ENCODE assay signal across 12 mouse cellular contexts in the genomic region with DNA sequence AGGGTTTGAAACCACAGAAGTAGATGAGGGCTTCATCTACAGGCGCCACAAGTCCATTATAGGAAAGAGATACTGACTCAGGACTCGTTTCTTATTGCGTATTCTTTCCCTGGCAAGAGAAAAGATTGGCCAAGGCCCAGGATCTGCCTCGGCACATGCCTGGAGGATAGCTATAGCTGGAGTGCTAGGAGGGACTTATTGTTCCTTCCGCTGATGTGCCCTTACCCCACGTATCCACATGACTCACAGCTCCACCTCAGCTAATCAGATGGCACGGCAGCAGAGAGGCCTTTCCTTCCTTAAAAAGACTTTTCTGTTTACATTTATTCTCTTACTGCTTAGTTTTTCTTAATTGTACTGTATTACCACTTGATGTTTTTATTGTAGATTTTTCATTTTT. TPM values are rescaled to one million over a fixed set of nuclear protein-coding genes. Genes with fewer than 3 reads are reported as not detected.
DNase-seq lines count a peak whose midpoint lies in the region; ATAC-seq and TF ChIP-seq lines count a peak whose summit lies in the region.
"Had no signal": no experiment of that assay in that cellular context is flagged by ENCODE, and none has a peak within 500 bp of the region (broad histone marks: within the 10 kb centered on the region; RNA-seq: fewer than 3 reads in every experiment).

No protein-coding gene starts in this region.

- H3K27ac ChIP-seq in forebrain, embryonic 14.5 days (ENCODE audit: low read depth, low read length): no peak overlapping the region
- no peak overlapping the region for H3K27ac ChIP-seq in forebrain, embryonic 11.5 days (ENCODE audit: low read depth, low read length)
- no peak overlapping the region for H3K27ac ChIP-seq in forebrain, embryonic 15.5 days (replicated peaks)
- H3K27ac ChIP-seq: embryonic facial prominence, embryonic 15.5 days had no signal

- DNase-seq in forebrain, embryonic 14.5 days (ENCODE audit: low spot score): peak; percentile 1
- DNase-seq in forebrain, embryonic 11.5 days (ENCODE audit: low spot score): no peak
- DNase-seq in lung, postnatal 14 days: peak; percentile 20
- no peak for DNase-seq in lung, adult 2 months
- DNase-seq in testis, postnatal 14 days (ENCODE audit: low spot score): peak; percentile 39
- DNase-seq in kidney, adult 18-20 months: no peak
- DNase-seq: cerebellum, adult 9-10 months; left cerebral cortex, postnatal 4 days; thymus, postnatal 36 days had no signal

- TF ChIP-seq CTCF in lung, adult 2 months (IDR thresholded peaks at IDR 0.05; ENCODE audit: insufficient read depth, low read length): no peak

- no peak overlapping the region for H3K4me3 ChIP-seq in forebrain, embryonic 14.5 days (ENCODE audit: low read depth, low read length)
- H3K4me3 ChIP-seq in forebrain, embryonic 11.5 days (ENCODE audit: low read depth, low read length): no peak overlapping the region
- H3K4me3 ChIP-seq in lung, adult 2 months (replicated peaks; ENCODE audit: extremely low read depth, low read depth, low read length): no peak overlapping the region
- H3K4me3 ChIP-seq in forebrain, embryonic 15.5 days: no peak overlapping the region
- H3K4me3 ChIP-seq: embryonic facial prominence, embryonic 15.5 days had no signal

- no peak for TF ChIP-seq POLR2A in lung, adult 2 months (IDR thresholded peaks at IDR 0.05; ENCODE audit: borderline replicate concordance, extremely low read depth, low read depth, low read length)

- no peak for ATAC-seq in forebrain, embryonic 14.5 days
- ATAC-seq in forebrain, embryonic 11.5 days (replicated peaks; ENCODE audit: low FRiP score): no peak
- ATAC-seq in common myeloid progenitor, adult 5-6 weeks (replicated peaks; ENCODE audit: low read depth, poor library complexity, severe bottlenecking): peak; percentile 74
- ATAC-seq in forebrain, embryonic 15.5 days (replicated peaks): no peak

- H3K4me2 ChIP-seq in forebrain, embryonic 14.5 days (ENCODE audit: low read length): no peak overlapping the region
- H3K4me2 ChIP-seq in forebrain, embryonic 11.5 days (ENCODE audit: low read depth, low read length, severe bottlenecking): no peak overlapping the region
- no peak overlapping the region for H3K4me2 ChIP-seq in forebrain, embryonic 15.5 days (replicated peaks)
- H3K4me2 ChIP-seq: embryonic facial prominence, embryonic 15.5 days had no signal

- H3K9me3 ChIP-seq in forebrain, embryonic 14.5 days (replicated peaks; ENCODE audit: control insufficient read depth, low read length): no peaks in the 10 kb centered on the region
- no peaks in the 10 kb centered on the region for H3K9me3 ChIP-seq in forebrain, embryonic 11.5 days (ENCODE audit: control insufficient read depth, low read length)
- H3K9me3 ChIP-seq in forebrain, embryonic 15.5 days: no peaks in the 10 kb centered on the region
- H3K9me3 ChIP-seq: embryonic facial prominence, embryonic 15.5 days had no signal

- no peaks in the 10 kb centered on the region for H3K4me1 ChIP-seq in forebrain, embryonic 14.5 days (ENCODE audit: control insufficient read depth, insufficient read depth, low read length)
- H3K4me1 ChIP-seq in forebrain, embryonic 11.5 days (replicated peaks; ENCODE audit: control insufficient read depth, insufficient read depth, low read length): 0 out of 2 replicates have a peak, but pooled peaks cover 2% of the 10 kb centered on the region
- peaks cover 2% of the 10 kb centered on the region; the same call in 1 of the 2 replicates for H3K4me1 ChIP-seq in lung, adult 2 months (ENCODE audit: control insufficient read depth, insufficient read depth, low read length)
- H3K4me1 ChIP-seq in forebrain, embryonic 15.5 days: 0 out of 2 replicates have a peak, but pooled peaks cover 3% of the 10 kb centered on the region
- H3K4me1 ChIP-seq: embryonic facial prominence, embryonic 15.5 days had no signal

- H3K36me3 ChIP-seq in forebrain, embryonic 14.5 days (ENCODE audit: control insufficient read depth, insufficient read depth, low read length): no peaks in the 10 kb centered on the region
- H3K36me3 ChIP-seq in forebrain, embryonic 11.5 days (ENCODE audit: control insufficient read depth, insufficient read depth, low read length): no peaks in the 10 kb centered on the region
- H3K36me3 ChIP-seq in forebrain, embryonic 15.5 days: no peaks in the 10 kb centered on the region
- H3K36me3 ChIP-seq: embryonic facial prominence, embryonic 15.5 days had no signal

- H3K27me3 ChIP-seq in forebrain, embryonic 14.5 days (replicated peaks; ENCODE audit: control insufficient read depth, insufficient read depth, low read length): no peaks in the 10 kb centered on the region
- no peaks in the 10 kb centered on the region for H3K27me3 ChIP-seq in forebrain, embryonic 11.5 days (ENCODE audit: control insufficient read depth, insufficient read depth, low read length)
- no peaks in the 10 kb centered on the region for H3K27me3 ChIP-seq in forebrain, embryonic 15.5 days
- H3K27me3 ChIP-seq: embryonic facial prominence, embryonic 15.5 days had no signal

- H3K9ac ChIP-seq in forebrain, embryonic 14.5 days (ENCODE audit: low read length): no peak overlapping the region
- no peak overlapping the region for H3K9ac ChIP-seq in forebrain, embryonic 11.5 days (ENCODE audit: low read length)
- H3K9ac ChIP-seq in forebrain, embryonic 15.5 days (replicated peaks): no peak overlapping the region
- H3K9ac ChIP-seq: embryonic facial prominence, embryonic 15.5 days had no signal

- 78% methylated on average over 7 of the region's 7 CpGs for WGBS in forebrain, embryonic 14.5 days
- 85% methylated on average over 7 of the region's 7 CpGs for WGBS in forebrain, embryonic 11.5 days
- WGBS in lung, adult 2 months: 41% methylated on average over 7 of the region's 7 CpGs
- 63% methylated on average over 7 of the region's 7 CpGs for WGBS in forebrain, embryonic 15.5 days

RNA-seq across cellular contexts. Expression of a gene that starts 45.6 kb away (rescaled TPM):
- 96.7 and 98.6 TPM in 2 replicates for polyA plus RNA-seq in forebrain, embryonic 14.5 days (2014; fragmentation: Nextera tagmentation; extraction: Ambion mirVana)
- polyA plus RNA-seq in forebrain, embryonic 11.5 days (2014; fragmentation: Nextera tagmentation; extraction: Ambion mirVana): 274 and 290 TPM in 2 replicates
- polyA plus RNA-seq in lung, adult 2 months (2012; rRNA removed): 5.9 and 7.2 TPM in 2 replicates
- total RNA-seq in common myeloid progenitor, adult 5-6 weeks (2017): 809 and 867 TPM in 2 replicates
- polyA plus RNA-seq in forebrain, embryonic 15.5 days (2015; fragmentation: Nextera tagmentation; extraction: Ambion mirVana): 95.7 and 101 TPM in 2 replicates

Comparison
In these comparisons a context has a peak if more than half of its experiments do, and no peak if none do; other contexts are left out.
1. DNase-seq: peak in forebrain, embryonic 14.5 days (single experiment), lung, postnatal 14 days (single experiment) and testis, postnatal 14 days (single experiment); none in forebrain, embryonic 11.5 days (single experiment), lung, adult 2 months (single experiment) and kidney, adult 18-20 months (single experiment).
2. RNA of a gene that starts 45.6 kb away (polyA plus RNA-seq): 274 to 290 TPM in forebrain, embryonic 11.5 days, 96.7 to 98.6 TPM in forebrain, embryonic 14.5 days and 95.7 to 101 TPM in forebrain, embryonic 15.5 days; 5.9 to 7.2 TPM in lung, adult 2 months; every median in the first group is over 10 times any median in the second.